Mouse (Mus musculus) midbrain, embryonic 13.5 days (tissue): ENCODE measurements around the gene Gng10. TPM values are rescaled to one million over a fixed set of nuclear protein-coding genes. Genes with fewer than 3 reads are reported as not detected.

Experiments used
- ATAC-seq: fragments of 200-750 bp; cut with Nextera tagmentation; 2 replicates; pipeline ENCODE4 v1.8.0; 2017; ENCODE audit warnings: mild to moderate bottlenecking, moderate TSS enrichment, moderate library complexity
- H3K27ac ChIP-seq: fragments of 300-500 bp; sonication (generic); 2 replicates; pipeline ENCODE4 v1.5.1; 2015; ENCODE audit warnings: inconsistent platforms, mild to moderate bottlenecking, moderate library complexity
- H3K27me3 ChIP-seq: fragments of 300-500 bp; sonication (generic); 2 replicates; pipeline ENCODE4 v1.6.1; 2015; ENCODE audit warnings: mild to moderate bottlenecking, inconsistent platforms
- H3K36me3 ChIP-seq: fragments of 300-500 bp; sonication (generic); 2 replicates; pipeline ENCODE4 v1.6.1; 2015; ENCODE audit warnings: mild to moderate bottlenecking, inconsistent platforms
- H3K4me1 ChIP-seq: fragments of 300-500 bp; sonication (generic); replicated peaks from 2 replicates; pipeline ENCODE4 v1.6.1; 2015; ENCODE audit warnings: inconsistent platforms
- H3K4me2 ChIP-seq: fragments of 300-500 bp; sonication (generic); replicated peaks from 2 replicates; pipeline ENCODE4 v1.6.1; 2015; ENCODE audit warnings: moderate library complexity, mild to moderate bottlenecking, inconsistent platforms
- H3K4me3 ChIP-seq: fragments of 300-500 bp; sonication (generic); replicated peaks from 2 replicates; pipeline ENCODE4 v1.5.1; 2015; ENCODE audit warnings: mild to moderate bottlenecking, inconsistent platforms
- H3K9ac ChIP-seq: fragments of 300-500 bp; sonication (generic); replicated peaks from 2 replicates; pipeline ENCODE4 v1.6.1; 2015; ENCODE audit warnings: mild to moderate bottlenecking, inconsistent platforms
- H3K9me3 ChIP-seq: fragments of 300-500 bp; sonication (generic); 2 replicates; pipeline ENCODE4 v1.6.1; 2016; ENCODE audit warnings: mild to moderate bottlenecking, inconsistent platforms
- WGBS: fragments of 180-500 bp; shearing (Covaris S2); methylation state at CpG from one replicate; pipeline ENCODE4 v1.1.7; 2015; 5-methylcytosine and 5-hydroxymethylcytosine counted together
- polyA plus RNA-seq: library from polyadenylated mRNA; unstranded; fragments of >200 nt; fragmentation: Nextera tagmentation; extraction: Ambion mirVana; gene quantifications from 2 replicates; pipeline ENCODE4 v1.2.1, GENCODE M21; 2015

The Gng10 gene
- polyA plus RNA-seq, 1 experiment from 2014 or later, result 123 TPM

GRCm38 (mm10) chr4:59000614-59001013 is 34.3 kb upstream of the Gng10 start:
- Histone ChIP-seq H3K36me3 (no peaks in the 10 kb centered on the region), H3K27ac (no peak overlapping the region), H3K4me3 (no peak overlapping the region), H3K9me3 (no peaks in the 10 kb centered on the region), H3K9ac (no peak overlapping the region), H3K4me1 (peaks cover 19% of the 10 kb centered on the region), H3K27me3 (no peaks in the 10 kb centered on the region; the same call in 1 of the 2 replicates), H3K4me2 (no peak overlapping the region)
- WGBS, result 0% methylated on average over 2 of the region's 2 CpGs
- no peak for ATAC-seq

GRCm38 (mm10) chr4:59002948-59003805 is 31.7 kb upstream of the Gng10 start, which contains the start of gene Gm20503:
Gene Gm20503 (plus strand): TSS chr4:59003210.
- H3K9me3 ChIP-seq, result no peaks in the 10 kb centered on the region
- ATAC-seq, result peak; percentile 99
- whole genome bisulfite sequencing, result under 1% methylated on average over 86 of the region's 89 CpGs
- H3K27ac ChIP-seq, result peak within 1 kb of the TSS; percentile 93
- peak within 1 kb of the TSS; percentile 91 for H3K4me3 ChIP-seq
- H3K4me1 ChIP-seq, result peaks cover 28% of the 10 kb centered on the region
- no peaks in the 10 kb centered on the region; the same call in 1 of the 2 replicates for H3K27me3 ChIP-seq
- H3K4me2 ChIP-seq, result peak within 1 kb of the TSS; percentile 86
- H3K36me3 ChIP-seq, result no peaks in the 10 kb centered on the region
- peak within 1 kb of the TSS; percentile 94 for H3K9ac ChIP-seq

- Histone ChIP-seq H3K9me3 (no peaks in the 10 kb centered on the region), H3K27me3 (no peaks in the 10 kb centered on the region; the same call in 1 of the 2 replicates), H3K36me3 (no peaks in the 10 kb centered on the region), H3K4me1 (peaks cover 28% of the 10 kb centered on the region), H3K9ac (peak overlapping the region; percentile 94), H3K4me3 (peak overlapping the region; percentile 91), H3K4me2 (peak overlapping the region; percentile 86), H3K27ac (no peak overlapping the region)
- ATAC-seq, result no peak
- WGBS, result 45% methylated on average over 7 of the region's 7 CpGs
These were observed 31.1 kb upstream of the Gng10 start for GRCm38 (mm10) chr4:59003806-59004200.

DNA sequence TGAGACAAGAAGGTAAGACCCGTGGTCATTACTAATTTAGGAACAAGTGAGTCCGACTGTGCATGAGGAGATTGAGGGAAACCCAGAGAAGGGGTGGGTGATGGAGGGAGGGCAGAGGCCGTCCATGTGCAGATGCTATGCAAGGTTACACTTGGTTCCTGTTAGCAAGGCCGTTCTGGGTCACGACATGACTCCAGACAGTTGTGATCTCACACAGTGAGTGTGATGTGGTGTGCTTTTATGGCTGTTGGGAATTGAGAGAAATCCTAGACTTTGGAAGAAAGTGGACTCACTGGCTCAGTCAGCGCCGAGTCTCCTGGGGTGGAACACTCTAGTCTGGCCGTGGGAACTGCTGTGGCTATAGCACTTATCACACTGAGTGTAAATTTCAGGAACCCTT is 28.7 kb upstream of the Gng10 start:
- H3K4me1 ChIP-seq, result peaks cover 28% of the 10 kb centered on the region
- H3K27me3 ChIP-seq, result no peaks in the 10 kb centered on the region; the same call in 1 of the 2 replicates
- no peak overlapping the region for H3K4me2 ChIP-seq
- H3K9me3 ChIP-seq, result no peaks in the 10 kb centered on the region
- no peak overlapping the region for H3K27ac ChIP-seq
- no peak overlapping the region for H3K4me3 ChIP-seq
- 65% methylated on average over 8 of the region's 8 CpGs for WGBS
- H3K36me3 ChIP-seq, result no peaks in the 10 kb centered on the region
- no peak for ATAC-seq
- H3K9ac ChIP-seq, result no peak overlapping the region

- no peak overlapping the region for H3K4me3 ChIP-seq
- WGBS, result 54% methylated on average over 6 of the region's 6 CpGs
- H3K27me3 ChIP-seq, result no peaks in the 10 kb centered on the region; the same call in 1 of the 2 replicates
- peaks cover 28% of the 10 kb centered on the region for H3K4me1 ChIP-seq
- H3K27ac ChIP-seq, result no peak overlapping the region
- H3K4me2 ChIP-seq, result no peak overlapping the region
- no peaks in the 10 kb centered on the region for H3K36me3 ChIP-seq
- H3K9me3 ChIP-seq, result no peaks in the 10 kb centered on the region
- ATAC-seq, result no peak
- no peak overlapping the region for H3K9ac ChIP-seq
These were observed 27.9 kb upstream of the Gng10 start for GRCm38 (mm10) chr4:59007016-59007415.

DNA sequence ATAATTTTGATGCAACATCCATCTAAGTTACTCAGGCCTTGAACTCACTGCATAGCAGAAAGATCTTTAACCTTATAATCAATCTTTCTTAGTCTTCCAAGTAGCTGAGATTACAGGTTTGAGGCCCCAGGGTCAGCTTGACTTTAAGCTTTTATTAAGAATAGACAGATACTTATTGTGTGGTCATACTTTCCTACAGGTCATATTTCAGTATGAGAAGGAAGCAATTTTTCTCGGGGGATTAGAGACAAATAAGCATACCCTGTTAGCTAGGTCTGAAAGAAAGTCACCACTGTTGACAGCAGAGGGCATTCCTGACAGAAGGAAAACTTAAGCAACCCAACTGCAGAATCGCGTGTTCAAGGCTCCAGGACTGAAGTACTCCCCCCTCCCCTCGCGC is 26.9 kb upstream of the Gng10 start:
- Histone ChIP-seq H3K4me3 (no peak overlapping the region), H3K27ac (no peak overlapping the region), H3K9ac (no peak overlapping the region), H3K27me3 (no peaks in the 10 kb centered on the region; the same call in 1 of the 2 replicates), H3K36me3 (no peaks in the 10 kb centered on the region), H3K4me1 (peaks cover 24% of the 10 kb centered on the region), H3K9me3 (no peaks in the 10 kb centered on the region), H3K4me2 (no peak overlapping the region)
- ATAC-seq, result no peak
- 88% methylated on average over 5 of the region's 5 CpGs for WGBS

DNA sequence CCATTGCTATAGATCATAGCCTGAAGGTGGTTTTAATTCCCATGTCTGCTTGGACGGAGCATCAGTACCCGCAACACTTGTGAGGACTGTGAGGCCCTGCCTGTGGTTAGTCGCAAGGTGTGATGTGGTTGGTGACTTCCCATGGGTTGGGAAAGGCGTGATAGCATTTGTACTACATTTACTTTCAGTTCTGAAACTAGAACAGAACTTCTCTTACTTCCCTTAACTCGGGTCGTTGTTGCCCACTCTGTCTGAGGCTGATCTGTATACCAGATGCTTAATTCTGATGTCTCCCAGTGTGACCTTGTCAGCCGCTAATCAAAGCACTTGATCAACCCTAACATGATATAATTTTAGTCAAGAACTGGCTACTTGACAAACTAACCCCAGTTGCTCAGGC is 25.7 kb upstream of the Gng10 start:
- no peak for ATAC-seq
- H3K9ac ChIP-seq, result no peak overlapping the region
- H3K4me3 ChIP-seq, result no peak overlapping the region
- no peak overlapping the region for H3K27ac ChIP-seq
- peaks cover 16% of the 10 kb centered on the region for H3K4me1 ChIP-seq
- 92% methylated on average over 7 of the region's 7 CpGs for WGBS
- no peak overlapping the region for H3K4me2 ChIP-seq
- no peaks in the 10 kb centered on the region for H3K36me3 ChIP-seq
- no peaks in the 10 kb centered on the region for H3K9me3 ChIP-seq
- no peaks in the 10 kb centered on the region; the same call in 1 of the 2 replicates for H3K27me3 ChIP-seq

DNA sequence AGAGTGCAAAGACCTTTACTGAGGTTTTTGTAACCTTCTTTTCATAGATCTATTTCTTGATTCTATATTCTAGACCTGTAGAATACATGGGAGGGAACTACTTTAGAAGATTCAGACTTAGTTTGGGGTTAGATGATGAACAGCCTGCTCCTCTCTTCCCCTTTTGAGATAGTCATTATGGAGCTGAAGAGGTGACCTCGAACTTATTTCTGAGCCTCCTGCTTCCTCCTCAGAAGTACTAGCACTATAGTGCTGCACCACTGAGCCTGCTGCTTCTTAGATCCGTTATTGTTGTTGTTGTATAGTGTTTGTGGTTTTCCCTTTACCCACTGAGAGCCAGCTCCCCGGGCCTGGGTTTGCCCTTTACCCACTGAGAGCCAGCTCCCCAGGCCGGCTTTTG is 25.2 kb upstream of the Gng10 start:
- Histone ChIP-seq H3K27ac (no peak overlapping the region), H3K27me3 (no peaks in the 10 kb centered on the region; the same call in 1 of the 2 replicates), H3K4me1 (peaks cover 10% of the 10 kb centered on the region), H3K4me2 (no peak overlapping the region), H3K36me3 (no peaks in the 10 kb centered on the region), H3K4me3 (no peak overlapping the region), H3K9me3 (no peaks in the 10 kb centered on the region), H3K9ac (no peak overlapping the region)
- ATAC-seq, result no peak
- WGBS, result 74% methylated on average over 4 of the region's 4 CpGs

DNA sequence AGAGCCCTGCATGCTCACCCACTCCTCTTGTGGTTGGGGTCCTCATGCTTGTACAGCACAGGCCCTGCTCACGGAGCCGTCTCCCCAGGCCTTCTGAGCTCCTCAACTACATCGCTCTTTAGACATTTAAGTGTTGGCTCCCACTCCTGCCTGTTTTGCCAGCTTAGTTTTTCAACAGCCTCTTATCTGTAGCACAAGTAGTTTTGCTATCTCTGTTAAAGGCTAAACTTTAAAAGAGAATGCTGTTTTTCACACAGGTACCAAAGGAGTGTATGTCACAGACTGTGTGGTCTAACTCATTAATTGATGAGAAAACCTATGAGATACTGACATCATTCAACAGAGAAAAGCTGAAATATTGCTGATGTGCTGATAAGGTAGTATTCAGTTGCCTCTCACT is 23.4 kb upstream of the Gng10 start:
- H3K4me2 ChIP-seq, result no peak overlapping the region
- H3K27ac ChIP-seq, result no peak overlapping the region
- H3K36me3 ChIP-seq, result no peaks in the 10 kb centered on the region
- 88% methylated on average over 3 of the region's 3 CpGs for WGBS
- no peak overlapping the region for H3K9ac ChIP-seq
- H3K4me1 ChIP-seq, result peaks cover 5% of the 10 kb centered on the region; the same call in 1 of the 2 replicates
- no peak overlapping the region for H3K4me3 ChIP-seq
- H3K27me3 ChIP-seq, result no peaks in the 10 kb centered on the region
- no peak for ATAC-seq
- H3K9me3 ChIP-seq, result no peaks in the 10 kb centered on the region

DNA sequence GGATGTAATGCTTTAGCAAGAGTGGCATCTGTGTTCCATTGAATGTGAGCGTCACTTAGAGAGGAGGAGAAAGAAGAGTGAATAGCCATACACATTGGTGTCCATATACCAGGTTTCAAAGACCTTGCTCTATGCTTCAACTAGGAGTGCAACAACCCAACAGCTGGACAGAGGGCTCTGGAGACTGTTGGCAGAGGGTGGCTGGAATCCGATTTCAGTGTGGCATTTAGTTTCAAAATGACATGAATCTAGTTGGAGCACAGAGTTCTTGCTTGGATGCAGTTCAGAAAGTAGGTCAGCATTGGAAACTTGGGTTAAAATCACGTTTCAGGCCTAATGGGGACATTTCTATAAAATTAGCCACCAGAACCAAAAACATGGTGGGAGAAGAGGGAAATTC is 19.7 kb upstream of the Gng10 start:
- Histone ChIP-seq H3K9me3 (no peaks in the 10 kb centered on the region), H3K36me3 (peaks cover 13% of the 10 kb centered on the region), H3K27ac (no peak overlapping the region), H3K27me3 (no peaks in the 10 kb centered on the region), H3K9ac (no peak overlapping the region), H3K4me1 (no peaks in the 10 kb centered on the region; the same call in 1 of the 2 replicates), H3K4me3 (no peak overlapping the region), H3K4me2 (no peak overlapping the region)
- ATAC-seq, result no peak
- WGBS, result 96% methylated on average over 3 of the region's 3 CpGs

DNA sequence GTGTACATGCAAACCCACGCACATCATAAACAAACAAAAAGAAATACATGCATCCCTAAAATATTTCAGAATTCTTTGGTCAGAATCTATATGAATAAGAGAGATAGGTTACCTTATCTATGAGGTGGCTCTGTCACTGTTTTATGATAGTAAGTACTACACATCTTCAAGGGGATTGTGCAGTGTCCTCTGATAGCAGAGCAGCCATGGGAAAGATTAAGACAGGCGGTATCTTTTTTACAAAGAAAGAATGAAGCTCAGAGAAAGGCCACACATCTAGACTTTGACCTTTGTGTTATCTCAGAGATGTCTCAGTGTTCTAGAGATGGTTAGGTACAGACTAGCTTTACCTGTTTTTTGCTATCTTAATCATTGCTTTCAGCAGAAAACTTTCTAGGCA is 18.0 kb upstream of the Gng10 start:
- no peaks in the 10 kb centered on the region; the same call in 1 of the 2 replicates for H3K4me1 ChIP-seq
- H3K9ac ChIP-seq, result no peak overlapping the region
- WGBS, result 86% methylated on average over 2 of the region's 2 CpGs

DNA sequence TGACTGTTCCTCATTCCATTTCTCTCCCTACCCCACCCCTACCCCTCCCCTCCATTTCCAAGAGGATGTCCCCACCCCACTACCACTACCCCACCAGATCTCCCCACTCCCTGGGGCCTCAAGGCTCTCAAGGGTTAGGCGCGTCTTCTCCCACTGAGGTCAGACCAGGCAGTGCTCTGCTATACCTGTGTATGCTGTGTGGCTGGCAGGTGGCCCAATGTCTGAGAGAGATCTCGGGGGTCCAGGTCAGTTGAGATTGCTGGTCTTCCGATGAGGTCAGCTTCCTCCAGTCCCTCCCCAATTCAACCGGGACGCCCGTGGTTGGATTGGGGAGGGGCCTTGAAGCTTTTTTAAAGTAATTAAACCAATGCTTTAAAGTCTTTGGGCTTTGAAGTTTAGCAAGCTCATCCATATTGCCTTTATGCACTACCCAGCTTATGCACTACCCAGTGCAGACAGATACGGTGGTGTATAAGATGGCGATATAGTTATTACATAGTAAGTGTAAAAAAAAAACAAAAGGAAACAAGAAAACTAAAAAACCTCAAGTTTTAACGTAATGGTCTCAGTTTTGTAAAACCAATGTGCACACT is 467 bp upstream of the Gng10 start:
- ATAC-seq, result peak; percentile 49
- Histone ChIP-seq H3K9me3 (no peaks in the 10 kb centered on the region; the same call in 1 of the 2 replicates), H3K27ac (peak overlapping the region; percentile 95), H3K27me3 (no peaks in the 10 kb centered on the region), H3K4me2 (peak overlapping the region; percentile 63), H3K36me3 (peaks cover under 1% of the 10 kb centered on the region; the same call in 1 of the 2 replicates), H3K9ac (peak overlapping the region; percentile 90), H3K4me3 (peak overlapping the region; percentile 74), H3K4me1 (peaks cover 11% of the 10 kb centered on the region; the same call in 1 of the 2 replicates)
- 78% methylated on average over 10 of the region's 10 CpGs for WGBS

More for the DNA sequence above, 18.0 kb upstream of the Gng10 start:
- no peak overlapping the region for H3K4me3 ChIP-seq
- no peaks in the 10 kb centered on the region for H3K9me3 ChIP-seq
- no peaks in the 10 kb centered on the region for H3K27me3 ChIP-seq
- no peak for ATAC-seq
- no peak overlapping the region for H3K27ac ChIP-seq
- no peak overlapping the region for H3K4me2 ChIP-seq
- H3K36me3 ChIP-seq, result peaks cover 23% of the 10 kb centered on the region
